Mouse (Mus musculus) midbrain, embryonic 10.5 days (tissue): ENCODE data around the gene Gss. TPM values are rescaled to one million over a fixed set of nuclear protein-coding genes. Genes with fewer than 3 reads are reported as not detected.

Experiments
- DNase-seq: peaks from one replicate; pipeline ENCODE4 v3.0.0-alpha.2; 2017; ENCODE audit warnings: low spot score
- H3K27ac ChIP-seq: fragments of 300-500 bp; sonication (generic); replicated peaks from 2 replicates; pipeline ENCODE4 v1.5.1; 2016; ENCODE audit warnings: mild to moderate bottlenecking
- H3K27me3 ChIP-seq: fragments of 300-500 bp; sonication (generic); 2 replicates; pipeline ENCODE4 v1.6.1; 2016; ENCODE audit warnings: low read depth, mild to moderate bottlenecking; ENCODE audit not compliant: poor library complexity, severe bottlenecking
- H3K36me3 ChIP-seq: fragments of 300-500 bp; sonication (generic); 2 replicates; pipeline ENCODE4 v1.6.1; 2016; ENCODE audit warnings: mild to moderate bottlenecking, moderate library complexity
- H3K4me1 ChIP-seq: fragments of 300-500 bp; sonication (generic); 2 replicates; pipeline ENCODE4 v1.6.1; 2016
- H3K4me3 ChIP-seq: fragments of 300-500 bp; sonication (generic); 2 replicates; pipeline ENCODE4 v1.5.1; 2016; ENCODE audit warnings: mild to moderate bottlenecking, moderate library complexity
- H3K9me3 ChIP-seq: fragments of 300-500 bp; sonication (generic); replicated peaks from 2 replicates; pipeline ENCODE4 v1.6.1; 2016; ENCODE audit warnings: mild to moderate bottlenecking
- WGBS: fragments of 180-500 bp; shearing (Covaris S2); methylation state at CpG from one replicate; pipeline ENCODE4 v1.1.7; 2016; 5-methylcytosine and 5-hydroxymethylcytosine counted together
- polyA plus RNA-seq: library from polyadenylated mRNA; unstranded; fragments of >200 nt; fragmentation: Nextera tagmentation; extraction: Ambion mirVana; gene quantifications from 2 replicates; pipeline ENCODE4 v1.2.1, GENCODE M21; 2016

Gene Gss
- polyA plus RNA-seq: 19.6 and 22.1 TPM in 2 replicates

GRCm38 (mm10) chr2:155592137-155592853, at the start of gene Gss:
TSS of gene Gss (minus strand) at chr2:155592810.
- Histone ChIP-seq H3K9me3 (no peaks in the 10 kb centered on the region), H3K4me1 (peaks cover 20% of the 10 kb centered on the region), H3K27me3 (no peaks in the 10 kb centered on the region), H3K36me3 (no peaks in the 10 kb centered on the region), H3K4me3 (peak within 1 kb of the TSS; percentile 69), H3K27ac (peak within 1 kb of the TSS; percentile 93)
- DNase-seq: peak; percentile 100
- WGBS: under 1% methylated on average over 53 of the region's 53 CpGs

GRCm38 (mm10) chr2:155641540-155642472, 49.2 kb upstream of the Gss start:
- H3K9me3 ChIP-seq: no peaks in the 10 kb centered on the region
- no peak overlapping the region for H3K4me3 ChIP-seq
- H3K27ac ChIP-seq: no peak overlapping the region
- DNase-seq: no peak
- peaks cover 99% of the 10 kb centered on the region for H3K36me3 ChIP-seq
- WGBS: 87% methylated on average over 18 of the region's 18 CpGs
- H3K4me1 ChIP-seq: no peaks in the 10 kb centered on the region
- H3K27me3 ChIP-seq: no peaks in the 10 kb centered on the region

- H3K27me3 ChIP-seq: no peaks in the 10 kb centered on the region
- H3K9me3 ChIP-seq: no peaks in the 10 kb centered on the region
- H3K36me3 ChIP-seq: peaks cover 99% of the 10 kb centered on the region
- no peak for DNase-seq
- no peak overlapping the region for H3K4me3 ChIP-seq
- 0 out of 2 replicates have a peak overlapping the region, but pooled peaks have one; percentile 30 for H3K27ac ChIP-seq
- WGBS: 87% methylated on average over 6 of the region's 6 CpGs
- no peaks in the 10 kb centered on the region for H3K4me1 ChIP-seq
Observed at GRCm38 (mm10) chr2:155640656-155641055, 48.0 kb upstream of the Gss start.

GRCm38 (mm10) chr2:155637411-155637810, 44.8 kb upstream of the Gss start:
- Histone ChIP-seq H3K9me3 (no peaks in the 10 kb centered on the region), H3K36me3 (peaks cover 99% of the 10 kb centered on the region), H3K27ac (no peak overlapping the region), H3K4me3 (no peak overlapping the region), H3K4me1 (peaks cover 1% of the 10 kb centered on the region; the same call in 1 of the 2 replicates), H3K27me3 (peaks cover 24% of the 10 kb centered on the region)
- WGBS: 95% methylated on average over 4 of the region's 4 CpGs
- no peak for DNase-seq

GRCm38 (mm10) chr2:155636881-155637280, 44.3 kb upstream of the Gss start:
- H3K36me3 ChIP-seq: peaks cover 99% of the 10 kb centered on the region
- H3K4me1 ChIP-seq: peaks cover 6% of the 10 kb centered on the region
- H3K27me3 ChIP-seq: peaks cover 29% of the 10 kb centered on the region
- no peak for DNase-seq
- no peak overlapping the region for H3K4me3 ChIP-seq
- no peaks in the 10 kb centered on the region for H3K9me3 ChIP-seq
- H3K27ac ChIP-seq: no peak overlapping the region

- 96% methylated on average over 8 of the region's 8 CpGs for WGBS
- Histone ChIP-seq H3K4me3 (no peak overlapping the region), H3K27me3 (peaks cover 38% of the 10 kb centered on the region)
Observed at GRCm38 (mm10) chr2:155635961-155636360, 43.4 kb upstream of the Gss start.

GRCm38 (mm10) chr2:155634562-155634961, 42.0 kb upstream of the Gss start:
- no peak overlapping the region for H3K4me3 ChIP-seq
- H3K4me1 ChIP-seq: peaks cover 28% of the 10 kb centered on the region
- H3K27ac ChIP-seq: no peak overlapping the region
- peaks cover 86% of the 10 kb centered on the region for H3K36me3 ChIP-seq
- WGBS: 90% methylated on average over 8 of the region's 8 CpGs
- no peaks in the 10 kb centered on the region for H3K9me3 ChIP-seq
- peaks cover 52% of the 10 kb centered on the region for H3K27me3 ChIP-seq
- no peak for DNase-seq

More at GRCm38 (mm10) chr2:155635961-155636360, 43.4 kb upstream of the Gss start:
- Histone ChIP-seq H3K36me3 (peaks cover 97% of the 10 kb centered on the region), H3K27ac (no peak overlapping the region), H3K4me1 (peaks cover 14% of the 10 kb centered on the region), H3K9me3 (no peaks in the 10 kb centered on the region)
- no peak for DNase-seq

GRCm38 (mm10) chr2:155633731-155634130, 41.1 kb upstream of the Gss start:
- Histone ChIP-seq H3K9me3 (no peaks in the 10 kb centered on the region), H3K27me3 (peaks cover 61% of the 10 kb centered on the region), H3K4me3 (no peak overlapping the region), H3K4me1 (peaks cover 36% of the 10 kb centered on the region), H3K36me3 (peaks cover 78% of the 10 kb centered on the region), H3K27ac (no peak overlapping the region)
- no peak for DNase-seq
- WGBS: 94% methylated on average over 9 of the region's 9 CpGs

GRCm38 (mm10) chr2:155633121-155633520, 40.5 kb upstream of the Gss start:
- Histone ChIP-seq H3K27me3 (peaks cover 67% of the 10 kb centered on the region), H3K36me3 (peaks cover 73% of the 10 kb centered on the region), H3K9me3 (no peaks in the 10 kb centered on the region), H3K4me1 (peaks cover 40% of the 10 kb centered on the region), H3K4me3 (no peak overlapping the region), H3K27ac (no peak overlapping the region)
- WGBS: 64% methylated on average over 19 of the region's 19 CpGs
- DNase-seq: no peak

- H3K27me3 ChIP-seq: peaks cover 74% of the 10 kb centered on the region
- peaks cover 40% of the 10 kb centered on the region for H3K4me1 ChIP-seq
- 63% methylated on average over 30 of the region's 30 CpGs for WGBS
- DNase-seq: no peak
- no peaks in the 10 kb centered on the region for H3K9me3 ChIP-seq
- H3K27ac ChIP-seq: no peak overlapping the region; the same call in 1 of the 2 replicates
- H3K4me3 ChIP-seq: no peak overlapping the region
- peaks cover 66% of the 10 kb centered on the region for H3K36me3 ChIP-seq
Observed at GRCm38 (mm10) chr2:155632138-155632936, 39.7 kb upstream of the Gss start.

GRCm38 (mm10) chr2:155630590-155631416, 38.2 kb upstream of the Gss start:
- Histone ChIP-seq H3K9me3 (no peaks in the 10 kb centered on the region), H3K27me3 (peaks cover 89% of the 10 kb centered on the region), H3K4me1 (peaks cover 48% of the 10 kb centered on the region), H3K27ac (0 out of 2 replicates have a peak overlapping the region, but pooled peaks have one; percentile 17), H3K4me3 (peak overlapping the region; percentile 24), H3K36me3 (peaks cover 50% of the 10 kb centered on the region)
- 13% methylated on average over 43 of the region's 43 CpGs for WGBS
- DNase-seq: peak; percentile 47
